Mouse (Mus musculus) bone marrow macrophage, adult 2 months (primary cell): ENCODE measurements around the gene Chst3. TPM values are rescaled to one million over a fixed set of nuclear protein-coding genes. Genes with fewer than 3 reads are reported as not detected.
A peak's percentile ranks its signal among the peaks of the same experiment; 100 is the strongest.
"Not testable (repeated sequence)": the region's sequence is repeated elsewhere in the genome, so short reads cannot be mapped to it uniquely, and the experiment has no call there.

Experiments
- H3K27ac ChIP-seq: 2 replicates; pipeline ENCODE4 v1.5.1; 2012; ENCODE audit warnings: low read depth, low read length; ENCODE audit not compliant: insufficient read depth
- H3K4me1 ChIP-seq: 2 replicates; pipeline ENCODE4 v1.6.1; 2012; ENCODE audit warnings: low read length; ENCODE audit not compliant: control insufficient read depth, insufficient read depth
- H3K4me3 ChIP-seq: 2 replicates; pipeline ENCODE4 v1.5.1; 2012; ENCODE audit warnings: mild to moderate bottlenecking, low read length, moderate library complexity; ENCODE audit not compliant: insufficient read depth
- CTCF ChIP-seq: IDR thresholded peaks from 2 replicates; pipeline ENCODE4 v1.5.1; 2012; ENCODE audit warnings: low read depth, mild to moderate bottlenecking, low read length, moderate library complexity
- POLR2A ChIP-seq: IDR thresholded peaks from 2 replicates; pipeline ENCODE4 v1.6.1; 2012; ENCODE audit warnings: mild to moderate bottlenecking, low read depth, low read length, borderline replicate concordance
- polyA plus RNA-seq: library from polyadenylated mRNA; stranded (reverse); fragments of >200 nt; gene quantifications from 2 replicates; pipeline ENCODE4 v1.2.4, GENCODE M21; 2012; ENCODE audit not compliant: missing spikeins, insufficient read depth, insufficient read length

The Chst3 gene
- polyA plus RNA-seq, 1 experiment = 0.80 TPM

GRCm38 (mm10) chr10:60199378-60199777 is 19.7 kb downstream of the Chst3 start:
- Histone ChIP-seq H3K4me3 (no peak overlapping the region), H3K27ac (no peak overlapping the region), H3K4me1 (peaks cover 6% of the 10 kb centered on the region; the same call in 1 of the 2 replicates)
- no peak for TF ChIP-seq POLR2A
- TF ChIP-seq CTCF = no peak

- TF ChIP-seq POLR2A = no peak
- no peak for TF ChIP-seq CTCF
- peaks cover 15% of the 10 kb centered on the region; the same call in 1 of the 2 replicates for H3K4me1 ChIP-seq
- no peak overlapping the region for H3K4me3 ChIP-seq
- H3K27ac ChIP-seq = no peak overlapping the region
These were observed 21.6 kb downstream of the Chst3 start for GRCm38 (mm10) chr10:60197406-60197821.

- Histone ChIP-seq H3K27ac (no peak overlapping the region), H3K4me1 (peaks cover 15% of the 10 kb centered on the region; the same call in 1 of the 2 replicates), H3K4me3 (no peak overlapping the region)
- TF ChIP-seq CTCF (no peak), POLR2A (no peak)
These were observed 22.1 kb downstream of the Chst3 start for GRCm38 (mm10) chr10:60196971-60197370.

GRCm38 (mm10) chr10:60195087-60195486 is 24.0 kb downstream of the Chst3 start:
- H3K4me1 ChIP-seq = peaks cover 15% of the 10 kb centered on the region; the same call in 1 of the 2 replicates
- TF ChIP-seq CTCF (no peak), POLR2A (no peak)
- no peak overlapping the region for H3K27ac ChIP-seq
- H3K4me3 ChIP-seq = no peak overlapping the region

GRCm38 (mm10) chr10:60193532-60194423 is 25.3 kb downstream of the Chst3 start:
- no peak for TF ChIP-seq CTCF
- TF ChIP-seq POLR2A = no peak
- no peak overlapping the region for H3K27ac ChIP-seq
- H3K4me1 ChIP-seq = peaks cover 15% of the 10 kb centered on the region; the same call in 1 of the 2 replicates
- H3K4me3 ChIP-seq = no peak overlapping the region

- TF ChIP-seq POLR2A (no peak), CTCF (peak; percentile 94)
- Histone ChIP-seq H3K4me3 (peak overlapping the region; percentile 43), H3K27ac (no peak overlapping the region), H3K4me1 (peaks cover 15% of the 10 kb centered on the region; the same call in 1 of the 2 replicates)
These were observed 27.3 kb downstream of the Chst3 start for GRCm38 (mm10) chr10:60191796-60192195.

- H3K27ac ChIP-seq = no peak overlapping the region
- TF ChIP-seq POLR2A (no peak), CTCF (no peak)
- no peak overlapping the region for H3K4me3 ChIP-seq
- H3K4me1 ChIP-seq = peaks cover 9% of the 10 kb centered on the region; the same call in 1 of the 2 replicates
These were observed 29.4 kb downstream of the Chst3 start for GRCm38 (mm10) chr10:60189534-60190186.

GRCm38 (mm10) chr10:60186191-60186945 is 32.7 kb downstream of the Chst3 start:
- no peaks in the 10 kb centered on the region for H3K4me1 ChIP-seq
- H3K27ac ChIP-seq = no peak overlapping the region
- no peak overlapping the region for H3K4me3 ChIP-seq
- no peak for TF ChIP-seq CTCF
- no peak for TF ChIP-seq POLR2A

- Histone ChIP-seq H3K4me1 (no peaks in the 10 kb centered on the region), H3K27ac (no peak overlapping the region), H3K4me3 (no peak overlapping the region)
- TF ChIP-seq POLR2A = no peak
- TF ChIP-seq CTCF = no peak
These were observed 33.9 kb downstream of the Chst3 start for GRCm38 (mm10) chr10:60185023-60185709.

GRCm38 (mm10) chr10:60175306-60175705 is 43.8 kb downstream of the Chst3 start:
- H3K4me3 ChIP-seq, H3K4me1 ChIP-seq, H3K27ac ChIP-seq: not testable (repeated sequence)
